ENCODE assay signal across 8 mouse cellular contexts in genomic region chr3:34795103-34795983, GRCm38 (mm10).
DNase-seq lines count a peak whose midpoint lies in the region; ATAC-seq and TF ChIP-seq lines count a peak whose summit lies in the region.

No protein-coding gene starts in this region.

- H3K4me1 ChIP-seq in heart, embryonic 11.5 days (ENCODE audit: control insufficient read depth, insufficient read depth, low read length) = no peaks in the 10 kb centered on the region
- H3K4me1 ChIP-seq in heart, embryonic 16.5 days (ENCODE audit: control insufficient read depth, insufficient read depth, low read length) = peaks cover 12% of the 10 kb centered on the region; the same call in 1 of the 2 replicates
- no peaks in the 10 kb centered on the region for H3K4me1 ChIP-seq in liver, embryonic 12.5 days
- peaks cover 5% of the 10 kb centered on the region for H3K4me1 ChIP-seq in olfactory bulb, adult 2 months (ENCODE audit: control insufficient read depth, insufficient read depth, low read length)

- H3K36me3 ChIP-seq in heart, embryonic 11.5 days (ENCODE audit: control insufficient read depth, insufficient read depth, low read length) = no peaks in the 10 kb centered on the region
- H3K36me3 ChIP-seq in heart, embryonic 16.5 days (ENCODE audit: control insufficient read depth, insufficient read depth) = no peaks in the 10 kb centered on the region
- no peaks in the 10 kb centered on the region for H3K36me3 ChIP-seq in liver, embryonic 12.5 days

- 22% methylated on average over 23 of the region's 23 CpGs for WGBS in heart, embryonic 11.5 days (ENCODE audit: insufficient replicate concordance)
- 18% methylated on average over 23 of the region's 23 CpGs for WGBS in heart, embryonic 16.5 days
- WGBS in liver, embryonic 12.5 days (ENCODE audit: insufficient replicate concordance) = 22% methylated on average over 23 of the region's 23 CpGs
- 23% methylated on average over 23 of the region's 23 CpGs for WGBS in olfactory bulb, adult 2 months

- H3K4me2 ChIP-seq in heart, embryonic 11.5 days = peak overlapping the region; percentile 73
- peak overlapping the region; percentile 80 for H3K4me2 ChIP-seq in heart, embryonic 16.5 days (ENCODE audit: low read depth, low read length)
- peak overlapping the region; percentile 45 for H3K4me2 ChIP-seq in liver, embryonic 12.5 days

- ATAC-seq in heart, embryonic 11.5 days (replicated peaks; ENCODE audit: insufficient number of reproducible peaks, low FRiP score, low TSS enrichment) = peak; percentile 77
- peak; percentile 88 for ATAC-seq in heart, embryonic 16.5 days (replicated peaks; ENCODE audit: extremely low read depth, insufficient read depth, low FRiP score)
- no peak for ATAC-seq in liver, embryonic 12.5 days
- no peak for ATAC-seq in erythroid progenitor cell, adult 5-6 weeks (replicated peaks; ENCODE audit: low FRiP score, poor library complexity, severe bottlenecking)

- 0 out of 2 replicates have a peak, but pooled peaks cover 2% of the 10 kb centered on the region for H3K27me3 ChIP-seq in heart, embryonic 11.5 days (ENCODE audit: control insufficient read depth, insufficient read depth, low read length)
- peaks cover 4% of the 10 kb centered on the region; the same call in 1 of the 2 replicates for H3K27me3 ChIP-seq in heart, embryonic 16.5 days (ENCODE audit: control insufficient read depth, insufficient read depth, low read length)
- H3K27me3 ChIP-seq in liver, embryonic 12.5 days (replicated peaks) = peaks cover 8% of the 10 kb centered on the region; the same call in 1 of the 2 replicates

- H3K9me3 ChIP-seq in heart, embryonic 11.5 days (replicated peaks; ENCODE audit: control insufficient read depth, low read length) = no peaks in the 10 kb centered on the region
- H3K9me3 ChIP-seq in heart, embryonic 16.5 days (replicated peaks; ENCODE audit: control insufficient read depth, low read length) = no peaks in the 10 kb centered on the region
- H3K9me3 ChIP-seq in liver, embryonic 12.5 days (replicated peaks) = no peaks in the 10 kb centered on the region

- no peak for TF ChIP-seq POLR2A in olfactory bulb, adult 2 months (IDR thresholded peaks at IDR 0.05; ENCODE audit: insufficient read depth, low read depth, low read length)

- H3K4me3 ChIP-seq in heart, embryonic 11.5 days (ENCODE audit: low read depth, low read length) = peak overlapping the region; percentile 42
- H3K4me3 ChIP-seq in heart, embryonic 16.5 days (ENCODE audit: low read length) = peak overlapping the region; percentile 52
- peak overlapping the region; percentile 9 for H3K4me3 ChIP-seq in liver, embryonic 12.5 days
- H3K4me3 ChIP-seq in olfactory bulb, adult 2 months (ENCODE audit: insufficient read depth, low read depth, low read length) = peak overlapping the region; percentile 18; the same call in 1 of the 2 replicates

- TF ChIP-seq CTCF in olfactory bulb, adult 2 months (IDR thresholded peaks at IDR 0.05; ENCODE audit: insufficient read depth, low read depth, low read length) = no peak

- H3K9ac ChIP-seq in heart, embryonic 11.5 days (ENCODE audit: low read depth, low read length) = no peak overlapping the region; the same call in 1 of the 2 replicates
- 0 out of 2 replicates have a peak overlapping the region, but pooled peaks have one; percentile 21 for H3K9ac ChIP-seq in heart, embryonic 16.5 days (ENCODE audit: low read length)
- H3K9ac ChIP-seq in liver, embryonic 12.5 days = no peak overlapping the region

- intact Hi-C loops in heart, postnatal 25 days (cut with DNase I) = no loop called here

- DNase-seq in heart, postnatal 25 days (ENCODE audit: low spot score) = no peak
- DNase-seq in embryo, embryonic 10 days (ENCODE audit: low spot score) = peak; percentile 92
- DNase-seq in cerebellum, adult 9-11 months = no peak

- H3K27ac ChIP-seq in heart, embryonic 11.5 days (ENCODE audit: low read depth, low read length) = no peak overlapping the region
- H3K27ac ChIP-seq in heart, embryonic 16.5 days (ENCODE audit: low read length) = no peak overlapping the region
- H3K27ac ChIP-seq in liver, embryonic 12.5 days = no peak overlapping the region
- no peak overlapping the region for H3K27ac ChIP-seq in olfactory bulb, adult 2 months (ENCODE audit: insufficient read depth, low read depth, low read length)

Comparison
In these comparisons a context has a peak if more than half of its experiments do, and no peak if none do; other contexts are left out.
1. ATAC-seq: peak in heart, embryonic 11.5 days (single experiment) and heart, embryonic 16.5 days (single experiment); none in liver, embryonic 12.5 days (single experiment) and erythroid progenitor cell, adult 5-6 weeks (single experiment).
2. Peak in every context shown above with its lines, with median percentiles within 50 percentile points of each other: H3K4me2 ChIP-seq and H3K4me3 ChIP-seq.